ENCODE assay signal across 10 mouse cellular contexts in the genomic region with DNA sequence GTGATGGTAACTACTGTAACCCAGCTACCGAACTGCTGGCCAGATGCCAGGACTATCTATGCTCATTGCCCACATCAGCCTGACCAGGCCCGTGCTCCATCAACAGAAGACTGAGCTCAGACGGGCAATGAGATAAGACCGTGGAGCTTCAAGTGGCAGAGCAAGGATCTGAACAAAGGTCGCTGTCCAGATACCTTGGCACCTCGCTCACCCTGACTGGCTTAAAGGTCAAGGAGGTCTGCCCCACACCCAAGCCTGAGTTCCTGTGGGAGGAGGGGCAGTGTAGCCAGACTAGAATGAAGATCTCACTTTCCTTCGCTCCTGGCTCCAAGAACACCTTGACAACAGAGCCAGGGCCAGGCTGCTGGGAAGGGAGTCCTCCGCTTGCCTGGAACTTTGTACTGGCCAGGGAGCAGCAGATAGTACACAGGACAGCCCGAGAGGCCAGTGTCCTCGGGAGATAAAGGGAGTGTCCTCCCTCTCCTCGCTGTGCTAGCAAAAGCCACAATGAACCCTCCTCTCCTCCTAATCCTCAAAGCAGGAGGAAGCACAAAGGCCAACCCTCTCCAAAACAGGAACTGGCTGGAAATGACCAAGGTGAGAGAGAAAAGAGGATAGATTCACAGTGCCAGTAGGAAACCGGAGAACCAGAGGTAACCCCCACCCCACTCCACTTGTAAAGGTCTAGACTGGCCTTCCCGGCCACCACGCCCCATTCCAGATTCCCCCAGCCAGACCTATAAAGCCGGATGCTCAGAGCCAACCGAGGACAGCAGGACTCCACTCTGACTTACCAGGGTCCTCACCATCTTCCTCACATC. TPM values are rescaled to one million over a fixed set of nuclear protein-coding genes. Genes with fewer than 3 reads are reported as not detected.
DNase-seq lines count a peak whose midpoint lies in the region; ATAC-seq lines count a peak whose summit lies in the region.
"Had no signal": no experiment of that assay in that cellular context is flagged by ENCODE, and none has a peak within 500 bp of the region (broad histone marks: within the 10 kb centered on the region; RNA-seq: fewer than 3 reads in every experiment).

No protein-coding gene starts in this region.

- no peaks in the 10 kb centered on the region for H3K9me3 ChIP-seq in forebrain, embryonic 12.5 days
- no peaks in the 10 kb centered on the region for H3K9me3 ChIP-seq in forebrain, embryonic 15.5 days
- H3K9me3 ChIP-seq in liver, embryonic 13.5 days (replicated peaks) = no peaks in the 10 kb centered on the region
- H3K9me3 ChIP-seq: embryonic facial prominence, embryonic 15.5 days had no signal

- H3K4me3 ChIP-seq in forebrain, embryonic 12.5 days (replicated peaks) = no peak overlapping the region
- H3K4me3 ChIP-seq in forebrain, embryonic 15.5 days = no peak overlapping the region
- H3K4me3 ChIP-seq in liver, embryonic 13.5 days (replicated peaks) = peak overlapping the region; percentile 90
- H3K4me3 ChIP-seq: embryonic facial prominence, embryonic 15.5 days had no signal

- peaks cover 9% of the 10 kb centered on the region for H3K4me1 ChIP-seq in forebrain, embryonic 12.5 days
- H3K4me1 ChIP-seq in forebrain, embryonic 15.5 days = peaks cover 12% of the 10 kb centered on the region
- H3K4me1 ChIP-seq in liver, embryonic 13.5 days (replicated peaks) = peaks cover 76% of the 10 kb centered on the region

- peak; percentile 72 for DNase-seq in spleen, adult 12 weeks (ENCODE audit: low spot score)
- DNase-seq in spleen, adult 18-20 months = no peak
- peak; percentile 75 for DNase-seq in liver, embryonic 13.5 days
- DNase-seq in cerebellum, adult 9-11 months = no peak
- DNase-seq in lung, postnatal 36 days = no peak
- no peak for DNase-seq in left cerebral cortex, adult 18-20 months (ENCODE audit: low spot score in 2 of 2)

- ATAC-seq in forebrain, embryonic 12.5 days (ENCODE audit: low FRiP score) = no peak
- no peak for ATAC-seq in forebrain, embryonic 15.5 days (replicated peaks)
- peak; percentile 77 for ATAC-seq in liver, embryonic 13.5 days (ENCODE audit: low read depth)

- H3K27me3 ChIP-seq in forebrain, embryonic 12.5 days = no peaks in the 10 kb centered on the region
- no peaks in the 10 kb centered on the region for H3K27me3 ChIP-seq in forebrain, embryonic 15.5 days
- no peaks in the 10 kb centered on the region for H3K27me3 ChIP-seq in liver, embryonic 13.5 days
- H3K27me3 ChIP-seq: embryonic facial prominence, embryonic 15.5 days had no signal

- no peak overlapping the region for H3K4me2 ChIP-seq in forebrain, embryonic 12.5 days
- no peak overlapping the region for H3K4me2 ChIP-seq in forebrain, embryonic 15.5 days (replicated peaks)
- peak overlapping the region; percentile 85 for H3K4me2 ChIP-seq in liver, embryonic 13.5 days
- H3K4me2 ChIP-seq: embryonic facial prominence, embryonic 15.5 days had no signal

- peaks cover 39% of the 10 kb centered on the region for H3K36me3 ChIP-seq in forebrain, embryonic 12.5 days (replicated peaks)
- H3K36me3 ChIP-seq in forebrain, embryonic 15.5 days = peaks cover 25% of the 10 kb centered on the region
- H3K36me3 ChIP-seq in liver, embryonic 13.5 days = peaks cover 29% of the 10 kb centered on the region

- peak overlapping the region; percentile 21; the same call in 1 of the 2 replicates for H3K27ac ChIP-seq in forebrain, embryonic 12.5 days
- no peak overlapping the region for H3K27ac ChIP-seq in forebrain, embryonic 15.5 days (replicated peaks)
- H3K27ac ChIP-seq in liver, embryonic 13.5 days = peak overlapping the region; percentile 100
- H3K27ac ChIP-seq: embryonic facial prominence, embryonic 15.5 days had no signal

- WGBS in forebrain, embryonic 12.5 days = 67% methylated on average over 16 of the region's 16 CpGs
- WGBS in forebrain, embryonic 15.5 days = 64% methylated on average over 16 of the region's 16 CpGs
- 15% methylated on average over 16 of the region's 16 CpGs for WGBS in liver, embryonic 13.5 days (ENCODE audit: insufficient replicate concordance)

- no peak overlapping the region for H3K9ac ChIP-seq in forebrain, embryonic 12.5 days
- H3K9ac ChIP-seq in forebrain, embryonic 15.5 days (replicated peaks) = no peak overlapping the region
- H3K9ac ChIP-seq in liver, embryonic 13.5 days = peak overlapping the region; percentile 94
- H3K9ac ChIP-seq: embryonic facial prominence, embryonic 15.5 days had no signal

RNA-seq across cellular contexts. Expression of a gene that starts 6.7 kb away (rescaled TPM):
- polyA plus RNA-seq in forebrain, embryonic 12.5 days (2016; fragmentation: Nextera tagmentation; extraction: Ambion mirVana) = 67.3 and 67.4 TPM in 2 replicates
- polyA plus RNA-seq in forebrain, embryonic 15.5 days (2015; fragmentation: Nextera tagmentation; extraction: Ambion mirVana) = 106 and 115 TPM in 2 replicates
- polyA plus RNA-seq in liver, embryonic 13.5 days (2015; fragmentation: Nextera tagmentation; extraction: Ambion mirVana) = 41.5 and 41.7 TPM in 2 replicates
- total RNA-seq in left cerebral cortex, adult 18-20 months (2021) = 10 to 100 TPM; 46.0 to 49.4 TPM

RNA-seq across cellular contexts. Expression of a gene that starts 17.6 kb away (rescaled TPM):
- not detected in 2 replicates for polyA plus RNA-seq in forebrain, embryonic 12.5 days (2016; fragmentation: Nextera tagmentation; extraction: Ambion mirVana)
- not detected in 2 replicates for polyA plus RNA-seq in forebrain, embryonic 15.5 days (2015; fragmentation: Nextera tagmentation; extraction: Ambion mirVana)
- not detected in 2 replicates for polyA plus RNA-seq in liver, embryonic 13.5 days (2015; fragmentation: Nextera tagmentation; extraction: Ambion mirVana)
- not detected for total RNA-seq in left cerebral cortex, adult 18-20 months (2021)
- polyA plus RNA-seq: embryonic facial prominence, embryonic 15.5 days; neural tube, embryonic 11.5 days had no signal

RNA-seq across cellular contexts. Expression of a gene that starts 29.6 kb away (rescaled TPM):
- 0.17 TPM in 1 of 2 replicates, not detected in the other for polyA plus RNA-seq in forebrain, embryonic 12.5 days (2016; fragmentation: Nextera tagmentation; extraction: Ambion mirVana)
- 0.10 TPM in 1 of 2 replicates, not detected in the other for polyA plus RNA-seq in forebrain, embryonic 15.5 days (2015; fragmentation: Nextera tagmentation; extraction: Ambion mirVana)
- 0.45 and 0.58 TPM in 2 replicates for polyA plus RNA-seq in liver, embryonic 13.5 days (2015; fragmentation: Nextera tagmentation; extraction: Ambion mirVana)
- not detected for total RNA-seq in left cerebral cortex, adult 18-20 months (2021)

RNA-seq across cellular contexts. Expression of a gene that starts 34.7 kb away (rescaled TPM):
- polyA plus RNA-seq in forebrain, embryonic 12.5 days (2016; fragmentation: Nextera tagmentation; extraction: Ambion mirVana) = 0.04 TPM in 1 of 2 replicates, not detected in the other
- 0.10 TPM in 1 of 2 replicates, not detected in the other for polyA plus RNA-seq in forebrain, embryonic 15.5 days (2015; fragmentation: Nextera tagmentation; extraction: Ambion mirVana)
- polyA plus RNA-seq in liver, embryonic 13.5 days (2015; fragmentation: Nextera tagmentation; extraction: Ambion mirVana) = 0.06 TPM in 1 of 2 replicates, not detected in the other
- total RNA-seq in left cerebral cortex, adult 18-20 months (2021) = under 1 TPM; 0.33 TPM
- polyA plus RNA-seq: neural tube, embryonic 11.5 days had no signal

RNA-seq across cellular contexts. Expression of a gene that starts 45.0 kb away (rescaled TPM):
- polyA plus RNA-seq in forebrain, embryonic 12.5 days (2016; fragmentation: Nextera tagmentation; extraction: Ambion mirVana) = 1.2 and 1.4 TPM in 2 replicates
- polyA plus RNA-seq in forebrain, embryonic 15.5 days (2015; fragmentation: Nextera tagmentation; extraction: Ambion mirVana) = 0.52 and 0.83 TPM in 2 replicates
- polyA plus RNA-seq in liver, embryonic 13.5 days (2015; fragmentation: Nextera tagmentation; extraction: Ambion mirVana) = 0.53 and 0.90 TPM in 2 replicates
- total RNA-seq in left cerebral cortex, adult 18-20 months (2021) = 10 to 100 TPM; 11.7 to 12.1 TPM

Comparison
In these comparisons a context has a peak if more than half of its experiments do, and no peak if none do; other contexts are left out.
1. DNase-seq: peak in spleen, adult 12 weeks (single experiment) and liver, embryonic 13.5 days (single experiment); none in spleen, adult 18-20 months (0 of 2), cerebellum, adult 9-11 months (single experiment), lung, postnatal 36 days (single experiment) and left cerebral cortex, adult 18-20 months (0 of 2).